Mouse (Mus musculus) intestine, postnatal 0 days (tissue): ENCODE results near the gene Nepn. TPM values are rescaled to one million over a fixed set of nuclear protein-coding genes. Genes with fewer than 3 reads are reported as not detected.
A peak's percentile ranks its signal among the peaks of the same experiment; 100 is the strongest.

ENCODE experiments used
- ATAC-seq: fragments of 200-750 bp; cut with Nextera tagmentation; 2 replicates; pipeline ENCODE4 v1.8.0; 2017; ENCODE audit warnings: mild to moderate bottlenecking, moderate TSS enrichment, moderate library complexity
- H3K27ac ChIP-seq: fragments of 300-500 bp; sonication (generic); 2 replicates; pipeline ENCODE4 v1.5.1; 2014; ENCODE audit warnings: mild to moderate bottlenecking, low read depth, low read length, moderate library complexity
- H3K27me3 ChIP-seq: fragments of 300-500 bp; sonication (generic); replicated peaks from 2 replicates; pipeline ENCODE4 v1.6.1; 2014; ENCODE audit warnings: low read length, mixed read lengths; ENCODE audit not compliant: control insufficient read depth, insufficient read depth
- H3K36me3 ChIP-seq: fragments of 300-500 bp; sonication (generic); 2 replicates; pipeline ENCODE4 v1.6.1; 2014; ENCODE audit warnings: mild to moderate bottlenecking, moderate library complexity; ENCODE audit not compliant: control insufficient read depth, insufficient read depth
- H3K4me1 ChIP-seq: fragments of 300-500 bp; sonication (generic); replicated peaks from 2 replicates; pipeline ENCODE4 v1.6.1; 2014; ENCODE audit warnings: antibody characterized with exemption, low read length, mixed read lengths; ENCODE audit not compliant: control insufficient read depth, insufficient read depth
- H3K4me2 ChIP-seq: fragments of 300-500 bp; sonication (generic); replicated peaks from 2 replicates; pipeline ENCODE4 v1.6.1; 2014; ENCODE audit warnings: low read depth, mild to moderate bottlenecking, moderate library complexity
- H3K4me3 ChIP-seq: fragments of 300-500 bp; sonication (generic); 2 replicates; pipeline ENCODE4 v1.5.1; 2014; ENCODE audit warnings: low read depth, low read length
- H3K9ac ChIP-seq: fragments of 300-500 bp; sonication (generic); 2 replicates; pipeline ENCODE4 v1.6.1; 2014; ENCODE audit warnings: mild to moderate bottlenecking, low read depth, low read length
- H3K9me3 ChIP-seq: fragments of 300-500 bp; sonication (generic); 2 replicates; pipeline ENCODE4 v1.6.1; 2016; ENCODE audit warnings: mixed run types; ENCODE audit not compliant: control insufficient read depth
- CTCF ChIP-seq: sonication (generic); IDR thresholded peaks from 2 replicates; pipeline ENCODE4 v1.5.1; 2016; ENCODE audit warnings: low read depth, mild to moderate bottlenecking, control low read depth, antibody characterized with exemption, moderate library complexity
- WGBS: fragments of 180-500 bp; shearing (Covaris S2); extraction: QIAGEN DNeasy Blood & Tissue Kit; methylation state at CpG from one replicate; pipeline ENCODE4 v1.1.7; 2014; 5-methylcytosine and 5-hydroxymethylcytosine counted together
- polyA plus RNA-seq: library from polyadenylated mRNA; unstranded; fragments of >200 nt; fragmentation: Nextera tagmentation; extraction: Ambion mirVana; gene quantifications from 2 replicates; pipeline ENCODE4 v1.2.1, GENCODE M21; 2015

Nepn gene
- polyA plus RNA-seq, 1 experiment from 2014 or later: 0.18 TPM

DNA sequence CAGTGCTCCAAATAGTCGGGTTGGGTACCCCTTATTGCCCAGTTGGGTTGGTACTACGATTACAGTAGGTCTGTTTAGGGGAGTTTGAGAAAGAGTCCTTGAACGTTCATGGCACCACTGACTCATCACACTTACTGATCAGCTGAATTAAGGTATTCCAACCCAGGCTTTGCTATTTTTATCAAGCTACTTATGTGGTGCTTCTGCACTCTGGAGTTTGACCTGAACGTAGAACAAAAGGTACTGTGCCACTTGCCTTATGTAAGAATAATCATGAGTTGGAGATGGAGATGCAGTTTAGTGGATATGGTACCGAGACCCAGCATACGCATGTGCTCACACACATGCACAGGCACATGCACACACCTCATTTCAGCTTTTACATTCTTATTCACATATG, 32.9 kb downstream of the Nepn start:
- H3K4me1 ChIP-seq: peaks cover 21% of the 10 kb centered on the region
- H3K27me3 ChIP-seq: no peaks in the 10 kb centered on the region
- H3K4me2 ChIP-seq: no peak overlapping the region
- no peak for ATAC-seq
- no peak for TF ChIP-seq CTCF
- H3K9ac ChIP-seq: no peak overlapping the region
- no peak overlapping the region for H3K4me3 ChIP-seq
- H3K9me3 ChIP-seq: no peaks in the 10 kb centered on the region
- WGBS: 56% methylated on average over 6 of the region's 6 CpGs
- no peaks in the 10 kb centered on the region; the same call in 1 of the 2 replicates for H3K36me3 ChIP-seq
- no peak overlapping the region for H3K27ac ChIP-seq

DNA sequence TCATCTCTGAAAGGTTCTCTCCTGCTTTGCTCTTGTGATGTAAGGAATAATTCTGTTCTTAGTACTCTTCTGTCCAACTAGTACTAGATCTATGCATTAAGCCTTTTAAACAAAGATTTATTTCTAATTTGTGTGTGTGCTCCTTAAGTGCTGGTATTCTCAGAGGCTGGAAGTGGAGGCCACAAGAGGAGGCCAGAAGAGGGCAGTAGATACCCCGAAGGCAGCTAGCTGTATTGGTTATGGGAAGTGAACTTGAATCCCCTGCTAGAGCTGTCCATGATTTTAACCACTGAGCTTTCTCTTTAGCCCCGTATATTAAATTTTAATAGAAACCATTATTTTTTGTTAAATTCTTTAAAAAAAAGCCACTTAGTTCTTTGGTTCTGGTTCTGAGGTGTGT, 34.3 kb downstream of the Nepn start:
- Histone ChIP-seq H3K9ac (no peak overlapping the region), H3K36me3 (no peaks in the 10 kb centered on the region; the same call in 1 of the 2 replicates), H3K9me3 (no peaks in the 10 kb centered on the region), H3K4me3 (no peak overlapping the region), H3K27ac (no peak overlapping the region), H3K27me3 (no peaks in the 10 kb centered on the region), H3K4me1 (peaks cover 24% of the 10 kb centered on the region), H3K4me2 (no peak overlapping the region)
- peak; percentile 68 for TF ChIP-seq CTCF
- WGBS: 71% methylated on average over 2 of the region's 2 CpGs
- ATAC-seq: no peak

DNA sequence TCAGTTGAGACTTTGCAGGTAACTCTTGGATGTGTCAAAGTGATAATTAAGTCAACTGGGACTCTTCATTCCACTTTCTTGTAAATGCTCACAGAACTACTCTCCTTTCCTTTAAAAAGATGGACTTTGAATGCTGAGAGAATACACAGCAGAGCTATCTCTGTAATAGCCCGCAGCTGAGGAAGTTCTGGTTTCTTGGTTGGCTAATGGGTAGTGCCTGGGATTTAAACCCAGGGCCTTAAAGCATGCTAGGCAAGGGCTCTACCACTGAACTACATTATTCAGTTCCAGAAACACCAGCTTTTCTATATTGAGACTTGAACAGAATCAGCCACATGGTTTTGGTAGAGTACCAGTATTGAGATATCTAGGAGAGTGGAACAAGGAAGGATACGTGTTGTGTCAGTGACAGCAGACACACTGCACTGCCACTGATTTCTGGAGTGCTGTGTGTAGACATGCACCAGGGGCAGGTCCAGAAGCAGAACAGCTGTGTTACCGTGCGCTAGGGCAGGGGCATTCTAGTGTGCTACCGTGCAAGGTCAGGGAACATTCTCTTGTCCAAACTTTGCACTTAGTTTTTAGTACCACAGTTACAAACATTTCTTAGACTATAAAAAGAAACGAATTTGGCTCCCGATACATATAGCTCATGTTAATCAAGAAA, 37.7 kb downstream of the Nepn start:
- 47% methylated on average over 7 of the region's 7 CpGs for WGBS
- Histone ChIP-seq H3K9ac (no peak overlapping the region), H3K27me3 (no peaks in the 10 kb centered on the region), H3K9me3 (no peaks in the 10 kb centered on the region), H3K4me3 (no peak overlapping the region), H3K27ac (peak overlapping the region; percentile 41), H3K36me3 (peaks cover 16% of the 10 kb centered on the region), H3K4me2 (peak overlapping the region; percentile 21; the same call in 1 of the 2 replicates), H3K4me1 (peaks cover 18% of the 10 kb centered on the region; the same call in 1 of the 2 replicates)
- no peak for TF ChIP-seq CTCF
- ATAC-seq: no peak

DNA sequence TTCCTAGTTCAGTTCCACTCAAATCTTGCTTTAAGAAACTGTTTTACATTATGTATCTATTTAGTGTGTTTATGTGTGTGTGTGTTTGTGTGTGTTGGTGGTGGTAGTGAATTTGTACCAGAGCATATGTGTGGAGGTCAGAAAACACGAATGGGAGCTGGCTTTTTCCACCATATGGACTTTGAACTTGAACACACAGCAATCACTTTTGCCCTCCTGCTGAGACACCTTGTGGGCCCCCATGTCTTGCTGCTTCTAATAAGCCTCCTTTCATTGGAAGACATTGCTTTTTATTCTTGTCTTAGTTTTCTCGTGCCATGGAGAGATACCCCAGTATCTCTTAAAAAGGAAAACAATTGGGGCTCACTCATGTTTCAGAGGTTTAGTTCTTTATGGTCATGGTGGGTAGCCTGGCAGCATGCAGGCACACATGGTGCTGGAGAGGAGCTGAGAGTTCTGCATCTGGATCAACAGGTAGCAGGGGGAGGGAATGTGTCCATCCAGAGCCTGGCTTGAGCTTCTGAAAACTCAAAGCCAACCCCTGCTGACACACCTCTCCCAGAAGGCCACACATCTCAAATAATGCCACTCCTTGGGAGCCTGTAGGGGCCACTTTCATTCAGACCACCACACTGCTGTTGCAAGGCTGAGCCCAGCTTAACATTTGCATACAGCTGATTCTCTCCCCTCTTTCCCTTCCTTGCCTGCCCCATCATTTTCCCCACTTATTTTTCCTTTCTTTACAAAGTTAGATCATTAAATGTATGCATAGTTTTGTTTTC, 39.1 kb downstream of the Nepn start:
- Histone ChIP-seq H3K36me3 (peaks cover 27% of the 10 kb centered on the region), H3K27ac (peak overlapping the region; percentile 43), H3K9ac (no peak overlapping the region), H3K4me2 (peak overlapping the region; percentile 21; the same call in 1 of the 2 replicates), H3K9me3 (no peaks in the 10 kb centered on the region), H3K4me1 (peaks cover 18% of the 10 kb centered on the region; the same call in 1 of the 2 replicates), H3K27me3 (no peaks in the 10 kb centered on the region), H3K4me3 (no peak overlapping the region)
- TF ChIP-seq CTCF: no peak
- ATAC-seq: peak; percentile 69
- WGBS: 30% methylated on average over 2 of the region's 2 CpGs

DNA sequence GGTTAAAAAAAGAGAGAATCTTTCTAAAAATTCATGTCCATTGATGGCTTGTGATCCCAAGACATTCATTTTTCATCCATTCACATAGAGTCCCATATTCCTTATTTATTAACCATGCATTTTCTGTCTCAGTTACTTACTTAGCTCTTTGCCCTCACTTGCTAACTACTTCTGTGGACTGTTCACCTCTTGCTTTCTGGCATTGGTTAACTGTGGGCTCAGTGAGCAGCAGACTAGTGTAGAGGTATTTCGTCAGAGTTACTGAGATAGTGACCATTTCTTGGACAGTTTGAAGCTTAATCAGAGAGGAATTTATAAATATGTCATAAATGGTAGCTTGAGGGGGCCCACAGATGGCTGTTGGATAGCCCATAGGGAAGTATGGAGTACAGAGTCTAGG, 42.2 kb downstream of the Nepn start:
- no peak for TF ChIP-seq CTCF
- H3K27ac ChIP-seq: no peak overlapping the region
- no peak overlapping the region for H3K9ac ChIP-seq
- H3K4me1 ChIP-seq: peaks cover 10% of the 10 kb centered on the region; the same call in 1 of the 2 replicates
- peaks cover 53% of the 10 kb centered on the region for H3K36me3 ChIP-seq
- H3K4me3 ChIP-seq: no peak overlapping the region
- 83% methylated on average over 1 of the region's 1 CpGs for WGBS
- H3K4me2 ChIP-seq: no peak overlapping the region
- no peaks in the 10 kb centered on the region for H3K9me3 ChIP-seq
- H3K27me3 ChIP-seq: no peaks in the 10 kb centered on the region
- no peak for ATAC-seq

DNA sequence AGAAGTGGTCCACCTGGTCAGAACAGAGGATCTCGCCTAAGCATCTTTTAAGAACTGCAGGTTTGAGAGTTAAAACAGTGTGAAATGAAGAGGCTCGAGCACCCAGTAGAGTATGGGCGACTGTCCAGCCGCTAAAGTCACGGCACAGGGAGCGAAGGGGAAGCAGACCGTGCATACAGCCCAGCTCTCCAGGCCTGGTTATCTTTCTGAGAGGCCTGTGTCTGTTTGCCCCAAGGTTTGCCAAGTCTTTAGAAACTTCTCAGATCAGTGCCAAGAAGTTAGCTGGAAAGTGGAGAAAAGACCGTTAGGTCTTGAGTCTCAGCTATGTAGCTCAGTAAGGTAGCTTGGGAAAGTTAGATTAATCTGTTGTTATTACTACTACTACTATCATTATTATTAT, 46.1 kb downstream of the Nepn start:
- no peak overlapping the region for H3K4me3 ChIP-seq
- no peak overlapping the region for H3K4me2 ChIP-seq
- H3K4me1 ChIP-seq: no peaks in the 10 kb centered on the region
- WGBS: 94% methylated on average over 8 of the region's 8 CpGs
- H3K9me3 ChIP-seq: no peaks in the 10 kb centered on the region
- H3K27me3 ChIP-seq: no peaks in the 10 kb centered on the region
- peaks cover 60% of the 10 kb centered on the region for H3K36me3 ChIP-seq
- no peak for ATAC-seq
- no peak overlapping the region for H3K27ac ChIP-seq
- TF ChIP-seq CTCF: no peak
- no peak overlapping the region for H3K9ac ChIP-seq

Other genes with a start within 250 kb of the Nepn start
- 7.8 and 9.5 TPM in 2 replicates for gene Ros1, start 193.7 kb upstream of the Nepn start, polyA plus RNA-seq
- gene Dcbld1, start 155.4 kb upstream of the Nepn start, polyA plus RNA-seq: 36.7 and 37.3 TPM in 2 replicates
- not detected in 2 replicates for gene Gm26741, start 30.2 kb upstream of the Nepn start, polyA plus RNA-seq
- gene Gopc, start 6.8 kb upstream of the Nepn start, polyA plus RNA-seq: 10.3 and 10.4 TPM in 2 replicates
- 24.7 and 26.4 TPM in 2 replicates for gene Nus1, start 28.6 kb downstream of the Nepn start, polyA plus RNA-seq